Mouse (Mus musculus): ENCODE data around the gene Mgat3. TPM values are rescaled to one million over a fixed set of nuclear protein-coding genes. Genes with fewer than 3 reads are reported as not detected.

Mgat3 gene
- 3.0 and 3.9 TPM in 2 replicates for polyA plus RNA-seq (2015; fragmentation: Nextera tagmentation; extraction: Ambion mirVana)

DNA sequence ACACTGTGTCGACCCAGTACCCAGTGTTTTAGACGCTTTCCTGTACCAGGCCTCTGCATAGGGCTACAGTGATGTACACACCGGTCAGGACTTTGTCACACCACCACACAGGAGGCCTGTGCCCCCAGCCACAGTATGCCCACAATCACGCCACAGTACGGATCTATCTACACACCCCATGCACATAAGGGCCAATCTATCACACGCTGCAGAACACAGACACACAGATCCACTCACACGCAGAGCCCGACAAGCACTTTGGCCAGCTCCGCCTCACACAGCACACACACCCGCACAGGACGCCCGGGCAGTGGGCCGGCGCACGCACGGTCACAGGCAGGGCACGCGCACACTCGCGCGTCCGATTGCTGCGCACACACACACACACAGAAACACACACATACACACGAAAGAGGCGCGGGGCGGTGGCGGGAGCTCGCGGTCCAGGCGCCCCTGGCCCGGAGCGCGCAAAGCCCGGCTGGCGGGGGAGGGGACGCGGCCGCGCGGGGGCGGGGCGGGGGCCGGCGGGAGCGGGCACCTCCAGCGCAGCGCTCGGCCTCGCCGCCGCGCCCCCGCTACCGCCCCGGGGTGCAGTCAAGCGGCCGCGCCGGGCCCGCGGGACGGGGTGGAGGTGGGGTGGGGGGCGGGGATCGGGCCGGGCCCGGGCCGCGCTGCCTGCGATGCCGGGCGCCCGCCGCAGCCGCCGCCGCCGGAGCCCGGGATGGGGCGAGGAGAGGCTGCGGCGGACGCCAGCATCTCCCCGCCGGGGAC, at the start of gene Mgat3:
TSS of gene Mgat3 (plus strand) at position 721 of the 771 bp plus-strand sequence.
- Histone ChIP-seq H3K9me3 (ENCODE audit: low read length) (no peaks in the 10 kb centered on the region), H3K36me3 (ENCODE audit: insufficient read depth, low read length) (no peaks in the 10 kb centered on the region), H3K27me3 (replicated peaks; ENCODE audit: insufficient read depth, low read length) (no peaks in the 10 kb centered on the region), H3K4me1 (ENCODE audit: insufficient read depth, low read depth, low read length) (peaks cover 5% of the 10 kb centered on the region; the same call in 1 of the 2 replicates), H3K4me2 (replicated peaks; ENCODE audit: low read depth, low read length) (peak within 1 kb of the TSS; percentile 98), H3K4me3 (ENCODE audit: low read depth, low read length) (peak within 1 kb of the TSS; percentile 58), H3K27ac (ENCODE audit: low read length) (peak within 1 kb of the TSS; percentile 9; the same call in 1 of the 2 replicates), H3K9ac (replicated peaks; ENCODE audit: low read depth) (peak within 1 kb of the TSS; percentile 39)
- WGBS, result 4% methylated on average over 32 of the region's 85 CpGs
- no peak for TF ChIP-seq CTCF (IDR thresholded peaks at IDR 0.05)
- no peak for TF ChIP-seq EP300 (IDR thresholded peaks at IDR 0.05)
- ATAC-seq, result peak; percentile 78
- DNase-seq (ENCODE audit: low spot score), result peak; percentile 37

GRCm38 (mm10) chr15:80124651-80125050, 48.9 kb upstream of the Mgat3 start:
- H3K4me2 ChIP-seq (replicated peaks; ENCODE audit: low read depth, low read length), result no peak overlapping the region
- H3K9ac ChIP-seq (replicated peaks; ENCODE audit: low read depth), result no peak overlapping the region
- H3K4me1 ChIP-seq (ENCODE audit: insufficient read depth, low read depth, low read length), result no peaks in the 10 kb centered on the region
- H3K27ac ChIP-seq (ENCODE audit: low read length), result no peak overlapping the region
- ATAC-seq (no peak), DNase-seq (ENCODE audit: low spot score) (no peak)
- no peaks in the 10 kb centered on the region for H3K36me3 ChIP-seq (ENCODE audit: insufficient read depth, low read length)
- H3K4me3 ChIP-seq (ENCODE audit: low read depth, low read length), result no peak overlapping the region
- TF ChIP-seq CTCF (IDR thresholded peaks at IDR 0.05), result no peak
- no peak for TF ChIP-seq EP300 (IDR thresholded peaks at IDR 0.05)
- no peaks in the 10 kb centered on the region for H3K27me3 ChIP-seq (replicated peaks; ENCODE audit: insufficient read depth, low read length)
- 69% methylated on average over 4 of the region's 4 CpGs for WGBS
- no peaks in the 10 kb centered on the region for H3K9me3 ChIP-seq (ENCODE audit: low read length)

- Histone ChIP-seq H3K9me3 (ENCODE audit: low read length) (no peaks in the 10 kb centered on the region), H3K4me1 (ENCODE audit: insufficient read depth, low read depth, low read length) (no peaks in the 10 kb centered on the region), H3K9ac (replicated peaks; ENCODE audit: low read depth) (no peak overlapping the region), H3K27me3 (replicated peaks; ENCODE audit: insufficient read depth, low read length) (no peaks in the 10 kb centered on the region), H3K27ac (ENCODE audit: low read length) (no peak overlapping the region), H3K4me2 (replicated peaks; ENCODE audit: low read depth, low read length) (no peak overlapping the region), H3K36me3 (ENCODE audit: insufficient read depth, low read length) (no peaks in the 10 kb centered on the region), H3K4me3 (ENCODE audit: low read depth, low read length) (no peak overlapping the region)
- ATAC-seq (no peak), DNase-seq (ENCODE audit: low spot score) (peak; percentile 35)
- WGBS, result 53% methylated on average over 1 of the region's 1 CpGs
- peak; percentile 37 for TF ChIP-seq CTCF (IDR thresholded peaks at IDR 0.05)
- no peak for TF ChIP-seq EP300 (IDR thresholded peaks at IDR 0.05)
These were observed 46.3 kb upstream of the Mgat3 start for GRCm38 (mm10) chr15:80127191-80127590.

- H3K9ac ChIP-seq (replicated peaks; ENCODE audit: low read depth), result no peak overlapping the region
- H3K27me3 ChIP-seq (replicated peaks; ENCODE audit: insufficient read depth, low read length), result no peaks in the 10 kb centered on the region
- ATAC-seq (no peak), DNase-seq (ENCODE audit: low spot score) (no peak)
- H3K36me3 ChIP-seq (ENCODE audit: insufficient read depth, low read length), result no peaks in the 10 kb centered on the region
- no peaks in the 10 kb centered on the region for H3K9me3 ChIP-seq (ENCODE audit: low read length)
- peaks cover 10% of the 10 kb centered on the region; the same call in 1 of the 2 replicates for H3K4me1 ChIP-seq (ENCODE audit: insufficient read depth, low read depth, low read length)
- 90% methylated on average over 6 of the region's 6 CpGs for WGBS
- no peak overlapping the region for H3K4me3 ChIP-seq (ENCODE audit: low read depth, low read length)
- no peak overlapping the region for H3K27ac ChIP-seq (ENCODE audit: low read length)
- H3K4me2 ChIP-seq (replicated peaks; ENCODE audit: low read depth, low read length), result no peak overlapping the region
- TF ChIP-seq CTCF (IDR thresholded peaks at IDR 0.05) (no peak), EP300 (IDR thresholded peaks at IDR 0.05) (no peak)
These were observed 43.5 kb upstream of the Mgat3 start for GRCm38 (mm10) chr15:80129982-80130381.

DNA sequence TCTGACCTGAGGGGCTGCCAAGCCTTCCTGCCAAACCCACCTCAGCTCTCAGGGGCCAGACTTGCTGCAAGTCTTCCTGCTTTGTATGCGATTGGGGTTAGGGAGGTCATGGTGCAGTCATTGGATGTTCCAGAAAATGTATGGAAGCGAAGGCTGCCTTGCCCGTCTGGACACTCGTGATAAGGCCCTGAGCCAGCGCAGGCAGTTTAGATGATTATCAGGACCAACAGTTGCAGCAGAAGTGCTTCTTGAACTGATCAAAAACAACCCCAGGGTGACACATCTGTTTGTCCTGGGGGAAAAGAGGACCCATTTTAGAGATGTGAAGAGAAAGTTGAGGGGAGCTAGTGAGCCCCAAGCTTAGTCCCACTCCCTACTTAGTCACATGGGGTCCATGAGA, 42.8 kb upstream of the Mgat3 start:
- Histone ChIP-seq H3K9me3 (ENCODE audit: low read length) (no peaks in the 10 kb centered on the region), H3K9ac (replicated peaks; ENCODE audit: low read depth) (no peak overlapping the region), H3K4me1 (ENCODE audit: insufficient read depth, low read depth, low read length) (peaks cover 10% of the 10 kb centered on the region; the same call in 1 of the 2 replicates), H3K4me2 (replicated peaks; ENCODE audit: low read depth, low read length) (no peak overlapping the region), H3K4me3 (ENCODE audit: low read depth, low read length) (no peak overlapping the region), H3K27me3 (replicated peaks; ENCODE audit: insufficient read depth, low read length) (no peaks in the 10 kb centered on the region), H3K27ac (ENCODE audit: low read length) (no peak overlapping the region), H3K36me3 (ENCODE audit: insufficient read depth, low read length) (no peaks in the 10 kb centered on the region)
- ATAC-seq, result no peak
- no peak for DNase-seq (ENCODE audit: low spot score)
- 69% methylated on average over 5 of the region's 5 CpGs for WGBS
- TF ChIP-seq CTCF (IDR thresholded peaks at IDR 0.05) (no peak), EP300 (IDR thresholded peaks at IDR 0.05) (no peak)

- DNase-seq (ENCODE audit: low spot score), result no peak
- no peak overlapping the region for H3K27ac ChIP-seq (ENCODE audit: low read length)
- H3K4me2 ChIP-seq (replicated peaks; ENCODE audit: low read depth, low read length), result no peak overlapping the region
- no peaks in the 10 kb centered on the region for H3K36me3 ChIP-seq (ENCODE audit: insufficient read depth, low read length)
- peaks cover 10% of the 10 kb centered on the region; the same call in 1 of the 2 replicates for H3K4me1 ChIP-seq (ENCODE audit: insufficient read depth, low read depth, low read length)
- ATAC-seq, result no peak
- WGBS, result 71% methylated on average over 6 of the region's 6 CpGs
- H3K4me3 ChIP-seq (ENCODE audit: low read depth, low read length), result no peak overlapping the region
- no peaks in the 10 kb centered on the region for H3K9me3 ChIP-seq (ENCODE audit: low read length)
- no peak overlapping the region for H3K9ac ChIP-seq (replicated peaks; ENCODE audit: low read depth)
- TF ChIP-seq EP300 (IDR thresholded peaks at IDR 0.05), result no peak
- no peak for TF ChIP-seq CTCF (IDR thresholded peaks at IDR 0.05)
- no peaks in the 10 kb centered on the region for H3K27me3 ChIP-seq (replicated peaks; ENCODE audit: insufficient read depth, low read length)
These were observed 42.1 kb upstream of the Mgat3 start for GRCm38 (mm10) chr15:80131421-80131820.
